Mouse (Mus musculus): ENCODE results near the gene Slc22a23. TPM values are rescaled to one million over a fixed set of nuclear protein-coding genes. Genes with fewer than 3 reads are reported as not detected.

The Slc22a23 gene
- total RNA-seq, 2 experiments from 2014 or later: 96.1 to 177 TPM

- no peak for ATAC-seq (replicated peaks; ENCODE audit: low FRiP score, poor library complexity, severe bottlenecking)
These were observed 38.9 kb downstream of the Slc22a23 start for GRCm38 (mm10) chr13:34305964-34306671.

- no peak for ATAC-seq (replicated peaks; ENCODE audit: low FRiP score, poor library complexity, severe bottlenecking)
These were observed 40.1 kb downstream of the Slc22a23 start for GRCm38 (mm10) chr13:34304896-34305295.

DNA sequence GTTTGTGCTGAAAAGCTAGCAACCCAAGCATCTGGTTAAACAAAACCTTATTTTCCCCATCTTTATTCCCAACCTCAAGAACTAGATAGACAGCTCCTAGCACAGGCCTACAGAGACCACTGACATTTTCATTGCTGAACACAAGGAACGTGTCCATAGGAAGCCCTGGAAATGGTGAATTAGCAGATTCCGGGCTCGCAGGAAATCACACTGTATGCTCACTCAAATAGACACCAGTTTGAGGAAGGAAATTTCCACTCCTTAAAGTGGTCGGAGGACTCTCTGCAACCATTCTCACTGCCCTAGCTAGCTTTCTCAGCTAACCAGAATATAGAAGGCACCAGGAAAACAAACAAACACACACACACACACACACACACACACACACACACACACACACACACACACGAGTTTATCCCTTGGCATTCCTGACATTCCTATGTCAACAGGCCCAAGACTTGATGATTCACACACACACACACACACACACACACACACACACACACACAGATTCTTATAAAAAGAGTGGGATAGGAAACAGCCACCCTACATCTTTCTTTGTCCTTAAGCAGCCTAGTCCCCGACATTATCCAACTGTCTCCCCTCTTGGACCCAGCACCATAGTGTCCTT, 41.5 kb downstream of the Slc22a23 start:
- ATAC-seq (replicated peaks; ENCODE audit: low FRiP score, poor library complexity, severe bottlenecking): no peak

DNA sequence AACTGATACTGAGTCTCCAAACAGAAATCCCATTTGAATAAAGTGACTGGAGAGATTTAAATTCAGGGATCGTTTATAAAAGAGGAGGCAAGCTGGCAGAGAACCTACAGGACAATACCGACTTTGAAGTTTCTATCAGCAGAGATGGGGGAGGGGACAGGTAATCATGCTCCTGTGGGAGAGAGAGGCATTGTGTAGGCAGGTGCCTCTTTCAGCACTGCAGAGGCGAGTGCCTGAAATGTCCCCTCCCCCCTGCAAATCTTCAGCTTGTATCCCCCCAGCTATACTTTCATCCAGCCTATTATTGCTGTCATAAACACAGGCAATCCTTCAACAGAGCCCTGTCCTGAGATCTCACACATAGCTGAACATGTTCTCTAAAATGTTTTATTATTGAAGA, 43.4 kb downstream of the Slc22a23 start:
- no peak for ATAC-seq (replicated peaks; ENCODE audit: low FRiP score, poor library complexity, severe bottlenecking)

GRCm38 (mm10) chr13:34299351-34300333, 45.3 kb downstream of the Slc22a23 start:
- peak; percentile 86 for ATAC-seq (replicated peaks; ENCODE audit: low FRiP score, poor library complexity, severe bottlenecking)

DNA sequence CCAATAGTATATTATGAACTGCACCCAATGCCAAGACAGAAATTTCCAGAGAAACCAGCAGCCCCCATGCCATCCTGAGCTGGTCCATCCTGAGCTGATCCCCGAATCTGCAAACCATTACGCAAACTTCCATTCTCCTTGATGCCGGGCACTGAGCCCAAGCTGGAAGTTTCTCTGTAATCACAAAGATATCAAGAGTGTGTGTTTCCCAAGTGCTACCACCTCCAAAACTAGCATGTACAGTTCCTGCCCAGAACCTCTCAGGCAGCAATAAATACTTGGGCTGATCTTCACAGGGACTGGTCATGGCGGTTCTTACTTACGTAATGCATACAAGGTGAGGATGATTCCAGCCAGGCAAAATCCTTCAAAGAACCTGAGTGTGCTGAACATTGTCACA, 46.3 kb downstream of the Slc22a23 start:
- ATAC-seq (replicated peaks; ENCODE audit: low FRiP score, poor library complexity, severe bottlenecking): no peak

DNA sequence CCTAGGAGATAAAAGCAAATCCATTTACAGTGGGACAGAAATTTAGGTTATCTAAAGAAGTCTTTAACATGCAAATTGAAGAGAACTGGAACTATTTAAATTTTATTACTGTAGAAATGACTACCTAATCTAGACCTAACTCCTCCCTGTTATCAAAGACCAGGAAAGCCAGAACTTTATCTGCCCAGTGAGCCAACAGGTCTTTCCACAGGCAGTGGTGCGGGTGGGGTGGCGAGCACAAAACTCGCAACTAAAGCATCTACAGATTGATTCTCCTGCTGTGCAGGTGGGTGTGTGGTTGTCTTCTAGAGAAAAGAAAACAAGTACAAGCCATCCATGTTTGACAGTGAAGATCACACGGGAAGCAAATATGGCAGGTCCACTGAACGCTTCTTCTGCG, 46.9 kb downstream of the Slc22a23 start:
- ATAC-seq (replicated peaks; ENCODE audit: low FRiP score, poor library complexity, severe bottlenecking): no peak

GRCm38 (mm10) chr13:34295787-34296435, 49.1 kb downstream of the Slc22a23 start:
- ATAC-seq (replicated peaks; ENCODE audit: low FRiP score, poor library complexity, severe bottlenecking): no peak

DNA sequence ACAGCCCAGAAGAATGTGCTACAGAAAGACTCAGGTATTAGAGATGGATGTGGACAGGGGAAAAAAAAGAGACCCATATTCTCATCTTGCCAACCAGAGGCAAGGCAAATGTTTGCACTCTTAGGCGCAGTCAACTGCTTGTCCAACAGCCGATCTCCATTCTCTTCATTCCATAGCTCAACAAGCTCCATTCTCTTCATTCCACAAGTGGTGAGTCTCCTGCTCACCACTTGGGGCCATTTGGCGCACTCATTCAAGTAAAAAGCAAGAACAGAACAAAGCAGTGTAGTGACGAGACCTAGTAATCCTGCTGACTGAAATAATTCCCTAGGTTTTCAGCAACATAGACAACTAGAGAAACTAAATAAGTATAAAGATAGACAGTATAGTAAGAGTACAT, 50.8 kb downstream of the Slc22a23 start:
- ATAC-seq (replicated peaks; ENCODE audit: low FRiP score, poor library complexity, severe bottlenecking): no peak

DNA sequence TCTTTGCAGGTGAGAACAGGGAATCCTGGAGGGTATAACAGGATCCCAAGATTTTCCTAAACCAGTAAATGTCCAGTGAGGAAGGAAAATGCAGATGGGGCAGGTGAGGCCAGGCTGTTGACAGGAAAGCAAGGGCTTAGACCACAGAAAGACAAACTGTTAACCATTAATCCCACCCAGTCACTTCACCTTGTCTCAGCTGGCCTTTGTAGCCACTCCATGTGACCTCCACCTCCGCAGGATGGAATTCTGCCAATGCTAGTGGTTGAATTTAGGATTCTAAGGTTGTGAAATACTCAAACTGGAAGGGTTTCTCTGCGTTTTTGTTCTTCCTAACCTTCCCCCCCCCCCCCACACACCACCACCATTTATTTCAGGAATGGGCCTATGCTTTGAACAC, 52.9 kb downstream of the Slc22a23 start:
- ATAC-seq (replicated peaks; ENCODE audit: low FRiP score, poor library complexity, severe bottlenecking): no peak

GRCm38 (mm10) chr13:34290346-34290745, 54.6 kb downstream of the Slc22a23 start:
- no peak for ATAC-seq (replicated peaks; ENCODE audit: low FRiP score, poor library complexity, severe bottlenecking)

DNA sequence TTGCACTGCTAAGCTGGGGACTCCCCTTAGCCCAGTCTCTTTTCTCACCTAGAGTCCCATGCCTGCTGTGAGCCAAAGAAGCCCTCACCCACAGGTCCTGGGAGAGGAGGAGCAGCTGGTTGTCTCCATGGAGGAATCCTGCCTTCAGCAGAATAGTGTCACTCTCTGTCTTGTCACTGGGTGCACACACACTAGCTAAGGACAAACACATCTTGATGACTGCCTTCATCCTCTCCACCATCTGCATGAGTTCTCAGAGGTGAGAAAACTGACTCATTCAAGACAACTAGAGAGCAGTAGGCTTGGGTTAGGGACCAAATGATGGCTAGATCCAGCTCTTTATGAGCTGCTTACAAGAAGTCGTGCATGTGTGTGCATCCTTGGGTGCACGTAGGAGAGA, 55.4 kb downstream of the Slc22a23 start:
- ATAC-seq (replicated peaks; ENCODE audit: low FRiP score, poor library complexity, severe bottlenecking): no peak

GRCm38 (mm10) chr13:34288129-34288528, 56.9 kb downstream of the Slc22a23 start:
- no peak for ATAC-seq (replicated peaks; ENCODE audit: low FRiP score, poor library complexity, severe bottlenecking)

GRCm38 (mm10) chr13:34287601-34288083, 57.3 kb downstream of the Slc22a23 start:
- no peak for ATAC-seq (replicated peaks; ENCODE audit: low FRiP score, poor library complexity, severe bottlenecking)

GRCm38 (mm10) chr13:34281360-34281759, 63.6 kb downstream of the Slc22a23 start:
- ATAC-seq (replicated peaks; ENCODE audit: low FRiP score, poor library complexity, severe bottlenecking): no peak

DNA sequence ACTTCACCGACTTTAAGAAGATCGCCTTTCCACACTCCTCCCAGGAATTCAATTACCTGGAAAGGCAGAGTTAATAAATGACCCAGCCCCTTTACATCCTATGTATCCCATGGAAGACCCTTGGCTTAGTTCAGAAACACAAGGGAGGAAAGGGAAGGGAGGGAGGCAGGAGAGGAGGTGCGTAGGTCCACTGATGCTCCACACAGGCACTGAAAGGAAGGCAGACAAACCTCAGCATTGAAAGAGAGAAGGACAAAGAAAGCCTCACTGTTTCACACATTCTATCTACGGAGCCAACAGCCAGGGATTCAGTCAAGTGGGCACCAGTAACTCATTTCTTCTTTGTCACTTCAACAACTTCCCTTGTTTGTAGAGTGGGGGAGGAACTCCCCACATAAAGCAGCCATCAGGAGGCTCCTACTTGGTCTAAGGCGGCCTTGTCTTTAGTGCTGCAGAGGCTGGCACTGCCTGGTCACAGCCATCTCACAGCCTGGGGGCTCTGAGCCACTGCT, 66.2 kb downstream of the Slc22a23 start:
- ATAC-seq (replicated peaks; ENCODE audit: low FRiP score, poor library complexity, severe bottlenecking): no peak

DNA sequence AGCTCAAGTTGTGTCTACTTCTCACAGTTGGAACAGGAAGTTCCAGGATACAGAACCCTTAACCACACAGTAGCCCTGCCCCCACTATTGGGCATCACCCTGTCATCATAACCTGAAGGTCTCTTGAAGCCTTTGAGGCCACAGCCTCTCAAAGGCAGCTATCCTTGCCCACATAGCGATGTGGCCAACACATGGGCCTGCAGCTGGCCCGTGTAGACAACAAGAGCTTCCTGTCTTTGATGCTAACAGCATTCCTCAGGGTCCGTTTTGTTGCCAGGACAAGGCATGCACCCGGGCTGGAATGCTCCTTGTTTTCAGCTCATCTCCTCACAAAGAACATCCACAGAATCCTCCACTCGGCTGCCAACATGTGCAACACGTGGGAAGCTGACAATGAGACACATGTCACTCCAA, 66.7 kb downstream of the Slc22a23 start:
- no peak for ATAC-seq (replicated peaks; ENCODE audit: low FRiP score, poor library complexity, severe bottlenecking)

DNA sequence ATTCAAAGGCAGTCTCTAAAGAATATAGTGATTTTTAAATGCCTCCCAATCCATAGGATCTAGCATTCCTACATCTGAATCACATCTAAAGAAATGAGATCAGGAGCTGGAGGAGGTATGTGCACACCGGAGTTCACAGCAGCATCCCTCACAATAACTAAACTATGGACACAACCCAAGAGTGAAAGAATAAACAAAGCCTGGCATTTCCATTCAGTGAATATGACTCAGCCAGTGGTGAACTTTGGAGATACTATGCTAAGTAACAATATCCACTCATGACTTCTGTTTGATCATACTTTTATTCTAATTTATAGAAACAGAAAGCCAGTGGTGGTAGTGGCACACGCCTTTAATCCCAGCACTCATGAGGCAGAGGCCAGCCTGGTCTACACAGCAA, 67.4 kb downstream of the Slc22a23 start:
- no peak for ATAC-seq (replicated peaks; ENCODE audit: low FRiP score, poor library complexity, severe bottlenecking)

DNA sequence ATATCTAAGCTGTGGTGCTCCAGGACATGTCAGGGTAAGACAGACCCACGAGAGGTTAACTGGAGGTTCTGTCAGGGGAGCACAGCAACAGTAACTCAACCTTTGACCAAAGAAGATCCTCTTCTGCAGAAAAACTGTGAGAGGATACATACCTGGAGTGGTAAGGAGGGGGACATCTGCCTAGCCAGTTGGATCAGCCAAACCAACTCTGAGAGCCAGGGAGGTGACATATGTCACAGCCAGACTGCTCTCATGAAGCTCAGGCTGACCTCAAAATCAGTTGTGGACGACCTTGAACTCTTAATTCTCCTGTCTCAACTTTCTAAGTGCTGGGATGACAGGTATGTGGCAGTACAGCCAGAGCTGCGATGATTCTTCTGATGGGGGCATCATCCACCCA, 68.0 kb downstream of the Slc22a23 start:
- no peak for ATAC-seq (replicated peaks; ENCODE audit: low FRiP score, poor library complexity, severe bottlenecking)

DNA sequence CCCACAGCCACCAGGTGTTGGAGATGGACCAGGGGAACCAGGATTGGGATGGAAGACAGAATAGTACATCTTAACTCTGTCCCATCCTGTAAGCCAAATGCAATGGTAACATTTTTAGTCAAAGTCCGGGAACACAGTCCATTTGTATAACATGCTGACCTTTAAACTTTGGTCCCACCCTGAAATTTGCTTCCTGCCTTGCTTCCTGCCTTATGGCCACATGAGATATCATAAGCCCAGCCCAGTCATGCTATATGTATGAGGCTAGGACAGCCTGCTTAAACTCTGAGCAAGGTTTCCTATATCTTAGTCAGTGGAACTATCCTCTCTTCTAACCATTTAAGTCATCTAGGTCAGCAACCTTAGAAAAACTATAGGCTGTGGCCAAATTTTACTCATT, 70.1 kb downstream of the Slc22a23 start:
- peak; percentile 80 for ATAC-seq (replicated peaks; ENCODE audit: low FRiP score, poor library complexity, severe bottlenecking)

Measured in erythroblast, adult 5-6 weeks (primary cell).